Mouse (Mus musculus): ENCODE data around the gene Nisch. TPM values are rescaled to one million over a fixed set of nuclear protein-coding genes. Genes with fewer than 3 reads are reported as not detected.

The Nisch gene
- polyA plus RNA-seq, 1 experiment from 2014 or later = 331 TPM

DNA sequence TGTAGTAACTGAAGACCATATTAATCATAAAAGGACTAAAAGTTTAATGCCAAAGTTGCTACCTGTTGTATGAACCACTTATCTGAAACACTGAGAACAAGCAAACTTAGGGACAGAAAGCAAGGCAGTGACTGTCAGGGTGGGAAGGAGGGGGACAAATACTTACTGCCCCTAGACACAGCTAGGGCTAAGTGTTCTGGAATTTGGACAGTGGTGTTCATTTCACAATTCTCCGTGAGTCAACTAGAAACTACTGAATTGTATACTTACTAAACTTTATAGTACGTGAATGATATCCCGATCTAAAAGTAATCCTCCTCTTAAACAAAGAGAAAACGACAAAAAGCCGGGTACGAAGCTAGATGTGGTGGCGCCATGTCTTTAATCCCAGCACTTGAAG lies 17.1 kb downstream of the Nisch start:
- WGBS = 87% methylated on average over 7 of the region's 7 CpGs
- Histone ChIP-seq H3K27ac (ENCODE audit: low read length) (no peak overlapping the region), H3K27me3 (ENCODE audit: control insufficient read depth, insufficient read depth, low read length) (no peaks in the 10 kb centered on the region), H3K4me2 (ENCODE audit: low read depth, low read length) (no peak overlapping the region), H3K4me1 (ENCODE audit: control insufficient read depth, insufficient read depth, low read length) (peaks cover 46% of the 10 kb centered on the region), H3K36me3 (ENCODE audit: control insufficient read depth, insufficient read depth) (peaks cover 40% of the 10 kb centered on the region), H3K4me3 (ENCODE audit: low read length) (no peak overlapping the region), H3K9me3 (replicated peaks; ENCODE audit: control insufficient read depth, low read length) (no peaks in the 10 kb centered on the region), H3K9ac (ENCODE audit: low read length) (no peak overlapping the region)
- ATAC-seq (replicated peaks; ENCODE audit: extremely low read depth, insufficient read depth, low FRiP score) = no peak

DNA sequence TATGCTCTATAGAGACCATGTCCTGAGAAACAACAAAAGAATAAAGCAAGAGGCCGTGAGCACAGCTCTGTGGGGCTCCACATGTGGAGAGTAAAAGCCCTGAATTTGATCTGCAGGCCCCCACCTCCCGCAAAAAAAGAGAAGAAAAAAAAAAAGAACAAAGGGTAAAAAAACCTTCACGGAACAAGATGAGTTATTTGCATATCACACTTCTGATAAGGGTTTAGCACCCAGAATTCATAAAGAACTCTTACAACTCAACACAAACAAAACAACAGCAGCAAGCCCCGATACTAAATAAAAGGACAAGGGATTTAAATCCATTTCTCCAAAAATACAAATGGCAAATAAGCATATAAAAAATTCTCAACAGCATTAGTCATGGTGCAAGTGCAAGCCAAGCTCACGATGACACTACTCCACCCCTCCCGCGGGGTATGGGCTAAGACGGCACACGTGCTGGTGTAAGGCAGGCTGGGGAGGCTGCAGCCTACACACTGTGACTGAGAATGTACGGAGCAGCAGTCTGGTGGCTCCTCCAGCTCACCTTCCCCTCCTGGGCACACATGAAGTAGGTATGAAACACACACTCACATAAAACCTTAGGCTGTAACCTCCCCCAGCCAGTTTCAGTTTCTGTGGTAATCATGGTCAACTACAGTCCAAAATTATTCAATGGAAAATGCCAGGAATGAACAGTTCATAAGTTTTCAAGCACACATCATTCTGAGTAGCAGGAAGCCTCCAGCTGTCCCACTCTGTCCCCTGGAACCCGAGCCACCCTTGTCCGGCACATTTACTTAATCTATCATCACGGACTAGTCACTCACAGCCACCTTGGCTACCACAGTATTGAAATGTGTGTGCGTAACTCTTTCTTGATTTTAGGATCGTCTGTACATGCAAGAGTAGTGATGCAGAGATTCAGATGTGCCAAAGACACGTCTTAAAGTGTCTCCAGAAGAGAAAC lies 18.9 kb downstream of the Nisch start:
- Histone ChIP-seq H3K9me3 (replicated peaks; ENCODE audit: control insufficient read depth, low read length) (no peaks in the 10 kb centered on the region), H3K27me3 (ENCODE audit: control insufficient read depth, insufficient read depth, low read length) (no peaks in the 10 kb centered on the region), H3K4me2 (ENCODE audit: low read depth, low read length) (peak overlapping the region; percentile 33; the same call in 1 of the 2 replicates), H3K9ac (ENCODE audit: low read length) (peak overlapping the region; percentile 13; the same call in 1 of the 2 replicates), H3K4me1 (ENCODE audit: control insufficient read depth, insufficient read depth, low read length) (peaks cover 53% of the 10 kb centered on the region), H3K27ac (ENCODE audit: low read length) (peak overlapping the region; percentile 55), H3K4me3 (ENCODE audit: low read length) (no peak overlapping the region), H3K36me3 (ENCODE audit: control insufficient read depth, insufficient read depth) (peaks cover 31% of the 10 kb centered on the region)
- 42% methylated on average over 16 of the region's 16 CpGs for WGBS
- ATAC-seq (replicated peaks; ENCODE audit: extremely low read depth, insufficient read depth, low FRiP score) = peak; percentile 57

DNA sequence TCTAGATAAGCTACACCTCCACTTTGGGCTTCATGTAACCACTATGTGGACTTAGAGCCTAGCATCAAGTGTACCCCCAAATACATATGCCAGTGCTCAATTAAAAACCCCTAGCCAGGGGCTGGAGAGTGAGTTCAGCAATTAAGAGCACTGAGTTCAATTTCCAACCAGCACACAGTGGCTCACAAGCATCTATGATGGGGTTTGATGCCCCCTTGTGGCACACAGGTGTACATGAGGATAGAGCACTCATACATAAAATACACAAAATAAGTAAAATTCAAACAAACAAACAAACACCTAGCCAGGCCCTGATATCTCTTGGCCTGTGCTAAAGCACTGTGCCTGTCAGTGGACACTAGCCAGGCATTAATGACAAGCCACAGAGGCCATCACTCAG lies 20.8 kb downstream of the Nisch start:
- Histone ChIP-seq H3K9me3 (replicated peaks; ENCODE audit: control insufficient read depth, low read length) (no peaks in the 10 kb centered on the region), H3K36me3 (ENCODE audit: control insufficient read depth, insufficient read depth) (peaks cover 30% of the 10 kb centered on the region), H3K4me3 (ENCODE audit: low read length) (no peak overlapping the region), H3K27ac (ENCODE audit: low read length) (peak overlapping the region; percentile 83), H3K4me2 (ENCODE audit: low read depth, low read length) (no peak overlapping the region), H3K4me1 (ENCODE audit: control insufficient read depth, insufficient read depth, low read length) (peaks cover 71% of the 10 kb centered on the region), H3K27me3 (ENCODE audit: control insufficient read depth, insufficient read depth, low read length) (no peaks in the 10 kb centered on the region), H3K9ac (ENCODE audit: low read length) (no peak overlapping the region)
- ATAC-seq (replicated peaks; ENCODE audit: extremely low read depth, insufficient read depth, low FRiP score) = 0 out of 2 replicates have a peak, but pooled peaks have one; percentile 19

DNA sequence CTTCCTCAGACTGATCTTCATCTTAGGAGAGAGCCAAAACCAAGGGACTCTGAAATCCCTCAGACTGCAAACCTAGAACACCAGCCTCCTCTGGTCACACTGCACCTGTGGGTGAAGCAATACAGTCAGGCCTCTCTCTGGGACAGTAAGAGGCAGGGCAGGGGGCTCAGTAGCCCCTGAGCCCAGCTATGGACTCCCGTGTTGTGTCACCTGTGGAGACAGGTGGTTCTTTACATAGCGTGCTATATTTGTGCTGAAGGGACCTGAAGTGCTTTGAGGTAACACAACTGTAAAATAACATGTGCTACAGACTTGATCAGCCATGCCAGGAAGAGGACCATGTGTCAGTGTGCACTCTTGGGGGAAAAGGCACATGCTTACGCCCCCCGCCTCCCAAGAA lies 21.2 kb downstream of the Nisch start:
- peaks cover 74% of the 10 kb centered on the region for H3K4me1 ChIP-seq (ENCODE audit: control insufficient read depth, insufficient read depth, low read length)
- H3K9ac ChIP-seq (ENCODE audit: low read length) = peak overlapping the region; percentile 30; the same call in 1 of the 2 replicates
- H3K36me3 ChIP-seq (ENCODE audit: control insufficient read depth, insufficient read depth) = peaks cover 32% of the 10 kb centered on the region
- no peaks in the 10 kb centered on the region for H3K9me3 ChIP-seq (replicated peaks; ENCODE audit: control insufficient read depth, low read length)
- H3K27ac ChIP-seq (ENCODE audit: low read length) = peak overlapping the region; percentile 83
- no peaks in the 10 kb centered on the region for H3K27me3 ChIP-seq (ENCODE audit: control insufficient read depth, insufficient read depth, low read length)
- 83% methylated on average over 4 of the region's 4 CpGs for WGBS
- peak overlapping the region; percentile 31 for H3K4me2 ChIP-seq (ENCODE audit: low read depth, low read length)
- no peak overlapping the region for H3K4me3 ChIP-seq (ENCODE audit: low read length)
- ATAC-seq (replicated peaks; ENCODE audit: extremely low read depth, insufficient read depth, low FRiP score) = no peak; the same call in 1 of the 2 replicates

DNA sequence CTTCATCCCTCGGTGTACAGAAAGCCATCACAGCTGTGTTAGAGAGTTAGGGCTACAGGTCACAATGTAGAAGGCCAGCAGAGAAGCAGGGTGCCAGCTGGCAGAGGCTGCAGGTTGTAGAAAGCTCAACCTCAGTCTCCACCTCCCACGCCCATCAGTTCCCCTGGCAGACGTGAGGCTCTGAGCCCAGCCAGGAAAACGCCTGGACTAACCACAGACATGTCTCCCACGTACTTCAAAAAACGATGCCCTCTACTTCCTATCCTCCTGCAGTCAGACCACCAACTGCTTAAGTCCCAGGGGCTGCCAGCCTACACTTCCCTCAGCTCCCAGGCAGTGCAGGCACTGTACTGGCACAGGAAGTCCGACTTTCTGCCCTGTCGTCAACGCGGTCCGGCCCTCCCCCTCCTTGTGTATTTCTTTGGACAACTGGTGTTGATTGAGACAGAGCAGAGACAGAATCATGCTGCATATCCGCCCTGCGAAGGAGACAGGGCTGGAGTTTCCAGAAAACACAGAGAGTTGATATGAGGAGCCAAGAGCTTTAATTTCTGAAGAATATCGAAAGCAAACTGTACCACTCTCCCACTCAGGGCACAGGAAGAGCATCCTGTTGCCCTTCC lies 21.7 kb downstream of the Nisch start:
- ATAC-seq (replicated peaks; ENCODE audit: extremely low read depth, insufficient read depth, low FRiP score) = peak; percentile 73
- Histone ChIP-seq H3K27me3 (ENCODE audit: control insufficient read depth, insufficient read depth, low read length) (no peaks in the 10 kb centered on the region), H3K27ac (ENCODE audit: low read length) (peak overlapping the region; percentile 83), H3K4me2 (ENCODE audit: low read depth, low read length) (peak overlapping the region; percentile 31), H3K9me3 (replicated peaks; ENCODE audit: control insufficient read depth, low read length) (no peaks in the 10 kb centered on the region), H3K36me3 (ENCODE audit: control insufficient read depth, insufficient read depth) (peaks cover 35% of the 10 kb centered on the region), H3K4me3 (ENCODE audit: low read length) (no peak overlapping the region), H3K9ac (ENCODE audit: low read length) (peak overlapping the region; percentile 30; the same call in 1 of the 2 replicates), H3K4me1 (ENCODE audit: control insufficient read depth, insufficient read depth, low read length) (peaks cover 71% of the 10 kb centered on the region)
- WGBS = 19% methylated on average over 14 of the region's 14 CpGs

DNA sequence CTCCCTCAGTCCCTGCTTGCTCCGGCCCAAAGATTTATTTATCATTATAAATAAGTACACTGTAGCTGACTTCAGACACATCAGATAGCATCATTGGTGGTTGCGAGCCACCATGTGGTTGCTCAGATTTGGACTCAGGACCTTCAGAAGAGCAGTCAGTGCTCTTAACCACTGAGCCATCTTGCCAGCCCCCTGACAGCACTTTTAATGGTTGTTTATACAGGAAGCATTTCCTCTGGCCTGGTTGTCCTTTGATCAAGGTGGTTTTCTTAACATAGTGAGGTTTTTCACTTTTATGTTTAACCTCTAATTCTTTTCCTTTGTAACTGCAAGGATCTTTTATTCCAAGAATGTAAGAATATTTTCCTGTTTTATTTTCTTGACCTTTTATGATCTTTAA lies 22.3 kb downstream of the Nisch start:
- no peak overlapping the region for H3K4me3 ChIP-seq (ENCODE audit: low read length)
- H3K4me2 ChIP-seq (ENCODE audit: low read depth, low read length) = no peak overlapping the region
- ATAC-seq (replicated peaks; ENCODE audit: extremely low read depth, insufficient read depth, low FRiP score) = no peak
- 81% methylated on average over 2 of the region's 2 CpGs for WGBS
- H3K27ac ChIP-seq (ENCODE audit: low read length) = peak overlapping the region; percentile 83
- peaks cover 72% of the 10 kb centered on the region for H3K4me1 ChIP-seq (ENCODE audit: control insufficient read depth, insufficient read depth, low read length)
- no peaks in the 10 kb centered on the region for H3K9me3 ChIP-seq (replicated peaks; ENCODE audit: control insufficient read depth, low read length)
- H3K36me3 ChIP-seq (ENCODE audit: control insufficient read depth, insufficient read depth) = peaks cover 34% of the 10 kb centered on the region
- H3K27me3 ChIP-seq (ENCODE audit: control insufficient read depth, insufficient read depth, low read length) = no peaks in the 10 kb centered on the region
- H3K9ac ChIP-seq (ENCODE audit: low read length) = no peak overlapping the region

DNA sequence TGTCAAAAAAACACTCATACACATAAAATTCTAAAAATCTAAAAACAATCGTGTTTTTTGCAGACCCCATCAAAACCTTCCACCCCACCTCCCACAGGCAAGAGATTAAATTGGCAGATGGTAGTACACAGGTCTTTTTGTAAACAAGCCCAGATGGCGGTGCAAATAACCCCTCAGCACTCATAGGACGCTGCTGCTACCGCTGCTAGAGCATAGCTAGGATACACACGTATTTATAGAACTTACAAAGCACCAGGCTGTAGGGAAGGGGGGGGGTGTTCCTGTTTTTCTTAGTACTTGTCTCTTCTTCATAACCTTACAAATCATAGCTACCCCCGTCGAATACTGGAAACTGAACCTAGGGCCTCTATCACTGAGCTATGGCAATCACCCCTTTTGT lies 23.0 kb downstream of the Nisch start:
- no peaks in the 10 kb centered on the region for H3K9me3 ChIP-seq (replicated peaks; ENCODE audit: control insufficient read depth, low read length)
- H3K36me3 ChIP-seq (ENCODE audit: control insufficient read depth, insufficient read depth) = peaks cover 37% of the 10 kb centered on the region
- 60% methylated on average over 7 of the region's 7 CpGs for WGBS
- ATAC-seq (replicated peaks; ENCODE audit: extremely low read depth, insufficient read depth, low FRiP score) = no peak
- H3K4me3 ChIP-seq (ENCODE audit: low read length) = no peak overlapping the region
- peak overlapping the region; percentile 17 for H3K27ac ChIP-seq (ENCODE audit: low read length)
- no peaks in the 10 kb centered on the region for H3K27me3 ChIP-seq (ENCODE audit: control insufficient read depth, insufficient read depth, low read length)
- H3K4me2 ChIP-seq (ENCODE audit: low read depth, low read length) = no peak overlapping the region
- peaks cover 74% of the 10 kb centered on the region for H3K4me1 ChIP-seq (ENCODE audit: control insufficient read depth, insufficient read depth, low read length)
- no peak overlapping the region for H3K9ac ChIP-seq (ENCODE audit: low read length)

DNA sequence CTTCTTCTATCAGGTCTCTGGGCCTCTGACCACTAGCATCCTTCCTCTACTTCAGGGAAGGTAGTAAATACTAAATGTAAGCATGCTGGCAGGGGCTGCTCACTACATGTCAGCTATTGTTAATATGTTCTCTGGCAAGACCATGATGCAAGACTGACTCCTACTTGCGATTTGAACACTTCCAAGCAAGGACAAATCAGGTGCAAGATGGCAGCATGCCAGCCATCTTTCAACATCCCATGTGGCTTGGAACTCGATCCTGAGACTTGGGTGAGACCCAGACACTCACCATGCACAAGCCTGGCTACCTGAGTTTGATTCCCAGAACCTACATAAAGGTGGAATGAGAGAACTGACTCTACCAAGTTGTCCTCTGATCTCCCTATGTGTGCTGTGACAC lies 24.8 kb downstream of the Nisch start:
- H3K4me1 ChIP-seq (ENCODE audit: control insufficient read depth, insufficient read depth, low read length) = peaks cover 76% of the 10 kb centered on the region

DNA sequence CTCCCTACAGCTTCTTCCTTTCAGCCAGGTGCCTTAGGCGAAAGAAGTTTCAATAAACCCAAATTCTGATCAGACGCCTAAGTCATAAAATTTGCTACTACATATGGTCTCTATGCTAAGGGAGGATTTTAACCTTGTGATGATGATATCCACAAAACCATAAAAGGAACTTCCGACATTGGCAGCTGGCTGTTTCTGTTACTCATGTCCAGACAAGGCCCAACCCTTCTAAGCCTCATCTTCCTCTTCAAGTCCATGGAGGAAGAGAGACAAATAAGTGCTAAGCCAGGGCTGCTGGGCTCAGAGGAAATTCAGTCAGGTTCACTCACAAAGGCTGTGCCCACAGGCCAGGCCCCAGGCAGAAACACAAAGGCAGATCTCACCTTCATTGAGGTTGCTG lies 27.4 kb downstream of the Nisch start:
- Histone ChIP-seq H3K4me3 (ENCODE audit: low read length) (no peak overlapping the region), H3K4me2 (ENCODE audit: low read depth, low read length) (no peak overlapping the region), H3K36me3 (ENCODE audit: control insufficient read depth, insufficient read depth) (peaks cover 77% of the 10 kb centered on the region), H3K4me1 (ENCODE audit: control insufficient read depth, insufficient read depth, low read length) (peaks cover 58% of the 10 kb centered on the region), H3K27me3 (ENCODE audit: control insufficient read depth, insufficient read depth, low read length) (no peaks in the 10 kb centered on the region), H3K27ac (ENCODE audit: low read length) (peak overlapping the region; percentile 47), H3K9ac (ENCODE audit: low read length) (no peak overlapping the region), H3K9me3 (replicated peaks; ENCODE audit: control insufficient read depth, low read length) (no peaks in the 10 kb centered on the region)
- ATAC-seq (replicated peaks; ENCODE audit: extremely low read depth, insufficient read depth, low FRiP score) = no peak
- 83% methylated on average over 3 of the region's 3 CpGs for WGBS

More for the DNA sequence above, 24.8 kb downstream of the Nisch start:
- H3K9me3 ChIP-seq (replicated peaks; ENCODE audit: control insufficient read depth, low read length) = no peaks in the 10 kb centered on the region
- no peak overlapping the region for H3K4me3 ChIP-seq (ENCODE audit: low read length)
- H3K9ac ChIP-seq (ENCODE audit: low read length) = 0 out of 2 replicates have a peak overlapping the region, but pooled peaks have one; percentile 16
- H3K36me3 ChIP-seq (ENCODE audit: control insufficient read depth, insufficient read depth) = peaks cover 54% of the 10 kb centered on the region
- no peak for ATAC-seq (replicated peaks; ENCODE audit: extremely low read depth, insufficient read depth, low FRiP score)
- no peaks in the 10 kb centered on the region for H3K27me3 ChIP-seq (ENCODE audit: control insufficient read depth, insufficient read depth, low read length)
- WGBS = 15% methylated on average over 2 of the region's 2 CpGs
- H3K4me2 ChIP-seq (ENCODE audit: low read depth, low read length) = no peak overlapping the region
- H3K27ac ChIP-seq (ENCODE audit: low read length) = peak overlapping the region; percentile 58
